Mouse (Mus musculus) Patski (cell line): ENCODE data around the gene Gm17387. TPM values are rescaled to one million over a fixed set of nuclear protein-coding genes. Genes with fewer than 3 reads are reported as not detected.

Experiments
- ATAC-seq: fragments of 100-300 bp; one replicate; pipeline ENCODE4 v1.8.0; 2021
- CTCF ChIA-PET: fragments of 350-600 bp; sonication (Branson Sonifier 250); formaldehyde crosslinking; loops from one replicate; lab custom pipeline; 2022; ENCODE audit warnings: inconsistent platforms; lab: Charles Lee
- POLR2A ChIA-PET: fragments of 350-600 bp; sonication (Branson Sonifier 250); formaldehyde crosslinking; loops from one replicate; lab custom pipeline; 2022; ENCODE audit warnings: antibody characterized with exemption, inconsistent platforms; lab: Charles Lee
- DNase-seq: peaks from one replicate; pipeline ENCODE4 v3.0.0-alpha.2; 2011; ENCODE audit warnings: low read depth, low spot score
- H3K27me3 ChIP-seq: fragments of 371-371 bp; one replicate; pipeline ENCODE4 v1.5.1; 2021
- CTCF ChIP-seq: fragments of 100-300 bp; IDR thresholded peaks from one replicate; pipeline ENCODE4 v1.5.1; 2021
- in situ Hi-C: fragments of 300-500 bp; cut with MboI; formaldehyde crosslinking; loops from 3 replicates; pipeline ENCODE4 v1.11.1; 2018; ENCODE audit warnings: low pct_unique_long_range_greater_than_20kb, mixed read lengths
- polyA plus RNA-seq: library from polyadenylated mRNA; unstranded; gene quantifications from one replicate; pipeline ENCODE4 v1.2.3, GENCODE M21; 2021

The Gm17387 gene
- polyA plus RNA-seq, result not detected

DNA sequence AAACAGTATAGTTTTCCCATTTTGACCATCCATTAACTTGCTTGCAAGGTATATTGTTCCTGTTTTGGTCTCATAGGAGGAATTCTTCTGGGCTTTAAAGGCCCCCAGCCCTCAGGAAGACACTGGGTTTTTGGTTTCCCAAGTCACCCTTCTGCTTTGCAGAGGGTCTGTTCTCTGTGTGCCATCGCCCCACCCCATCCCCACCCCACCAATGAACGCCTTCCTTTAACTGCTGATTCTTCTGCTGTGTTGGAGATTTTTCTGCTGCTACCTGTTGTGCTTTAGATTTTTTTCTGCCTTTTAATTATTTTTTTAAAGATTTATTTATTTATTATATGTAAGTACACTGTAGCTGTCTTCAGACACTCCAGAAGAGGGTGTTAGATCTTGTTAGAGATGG lies at the start of gene Gm17387:
Gene Gm17387 (plus strand): TSS at position 301 of the 400 bp plus-strand sequence.
- in situ Hi-C loops, result no loop called here
- CTCF ChIA-PET, result no interaction called here

DNA sequence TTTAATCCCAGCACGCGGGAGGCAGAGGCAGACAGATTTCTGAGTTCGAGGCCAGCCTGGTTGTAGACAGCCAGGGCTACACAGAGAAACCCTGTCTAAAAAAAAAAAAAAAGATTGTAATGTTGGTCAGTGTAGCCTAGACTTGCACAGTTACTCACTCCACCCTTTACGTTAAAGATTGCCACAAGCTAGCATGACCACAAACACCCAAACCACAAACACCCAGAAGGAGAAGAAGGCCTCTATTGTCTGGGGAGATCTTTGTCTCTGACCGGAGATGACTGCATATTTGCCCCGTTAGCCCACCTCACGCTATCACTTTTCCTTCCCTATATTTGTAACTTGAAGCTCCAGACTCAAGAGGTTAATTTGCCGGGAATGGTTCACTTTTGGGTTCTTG lies 47.2 kb upstream of the Gm17387 start:
- TF ChIP-seq CTCF, result no peak
- in situ Hi-C loops, result no loop called here
- H3K27me3 ChIP-seq, result no peaks in the 10 kb centered on the region
- no peak for ATAC-seq
- ChIA-PET POLR2A (no interaction called here), CTCF (interaction anchor here (0.8 kb wide), 1 partner anchor 67 kb away, joined by 3 read pairs; no protein-coding TSS in a partner anchor)
- DNase-seq, result no peak

More for the DNA sequence above, at the start of gene Gm17387:
- DNase-seq (no peak), ATAC-seq (no peak)
- POLR2A ChIA-PET, result no interaction called here
- H3K27me3 ChIP-seq, result no peaks in the 10 kb centered on the region
- TF ChIP-seq CTCF, result no peak

DNA sequence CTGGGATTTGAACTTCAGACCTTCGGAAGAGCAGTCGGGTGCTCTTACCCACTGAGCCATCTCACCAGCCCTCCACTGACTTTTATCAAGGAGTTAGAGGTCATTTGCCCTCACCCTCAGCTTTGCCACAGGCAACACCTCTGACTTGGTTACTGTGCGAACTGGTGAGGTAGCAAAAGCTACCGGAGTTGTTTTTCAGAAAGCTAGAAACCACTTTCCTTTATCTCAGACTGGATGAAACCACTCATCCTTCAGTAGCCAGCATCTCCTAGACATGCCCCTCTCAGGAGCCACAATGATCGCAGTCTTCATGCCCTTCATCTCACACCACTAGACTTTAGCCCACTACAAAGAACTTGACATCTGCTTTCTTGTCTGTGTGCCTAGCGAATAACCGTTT lies 46.0 kb upstream of the Gm17387 start:
- in situ Hi-C loops, result no loop called here
- TF ChIP-seq CTCF, result no peak
- no peak for DNase-seq
- ATAC-seq, result no peak
- ChIA-PET CTCF (interaction anchor here (2.3 kb wide), 1 partner anchor 24 kb away, joined by 5 read pairs; no protein-coding TSS in a partner anchor), POLR2A (interaction anchor here (0.5 kb wide), 1 partner anchor 128 kb away, joined by 3 read pairs; no protein-coding TSS in a partner anchor)
- H3K27me3 ChIP-seq, result no peaks in the 10 kb centered on the region

DNA sequence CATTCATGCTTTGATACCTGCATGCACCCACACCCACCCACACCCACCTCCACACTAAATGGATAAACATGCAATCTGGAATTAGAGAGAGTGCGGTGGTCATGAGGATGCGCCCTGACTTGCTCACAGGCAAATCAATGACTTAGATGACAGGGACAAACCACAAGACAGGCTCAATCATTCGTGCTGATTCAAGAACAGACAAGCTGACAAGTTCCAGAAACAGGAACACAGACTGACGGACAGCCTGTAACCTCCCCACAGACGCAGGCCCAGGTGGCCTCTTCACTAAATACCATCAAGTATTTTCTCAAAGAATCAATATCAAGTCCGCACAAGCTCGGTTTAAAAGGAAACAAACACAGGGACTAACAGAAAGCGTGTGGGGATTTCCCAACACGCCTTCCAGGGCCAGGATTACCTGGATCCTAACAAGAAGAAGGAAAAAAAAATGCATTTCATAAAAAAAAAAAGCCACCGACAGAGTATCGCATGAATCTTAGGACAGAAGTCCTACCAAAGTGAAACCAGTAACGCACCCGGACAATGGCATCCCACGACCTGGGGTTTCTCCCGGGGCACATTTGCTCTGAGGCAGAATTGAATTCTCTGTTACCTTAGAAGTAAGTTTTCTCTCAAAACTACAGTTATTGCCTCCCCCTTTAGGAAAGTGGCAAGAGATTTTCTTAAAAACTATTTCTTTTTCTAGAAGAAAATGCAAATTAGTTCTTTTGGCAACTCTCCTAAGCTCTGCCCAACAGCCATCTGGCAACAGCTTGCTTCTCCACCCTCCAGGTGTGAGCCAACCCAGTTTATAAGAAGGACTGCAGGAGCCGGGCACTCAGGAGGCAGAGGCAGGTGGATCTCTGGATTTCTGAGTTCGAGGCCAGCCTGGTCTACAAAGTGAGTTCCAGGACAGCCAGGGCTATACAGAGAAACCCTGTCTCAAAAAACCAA lies 41.5 kb upstream of the Gm17387 start:
- ChIA-PET CTCF (no interaction called here), POLR2A (no interaction called here)
- DNase-seq (no peak), ATAC-seq (no peak)
- TF ChIP-seq CTCF, result no peak
- in situ Hi-C loops, result no loop called here
- no peaks in the 10 kb centered on the region for H3K27me3 ChIP-seq

DNA sequence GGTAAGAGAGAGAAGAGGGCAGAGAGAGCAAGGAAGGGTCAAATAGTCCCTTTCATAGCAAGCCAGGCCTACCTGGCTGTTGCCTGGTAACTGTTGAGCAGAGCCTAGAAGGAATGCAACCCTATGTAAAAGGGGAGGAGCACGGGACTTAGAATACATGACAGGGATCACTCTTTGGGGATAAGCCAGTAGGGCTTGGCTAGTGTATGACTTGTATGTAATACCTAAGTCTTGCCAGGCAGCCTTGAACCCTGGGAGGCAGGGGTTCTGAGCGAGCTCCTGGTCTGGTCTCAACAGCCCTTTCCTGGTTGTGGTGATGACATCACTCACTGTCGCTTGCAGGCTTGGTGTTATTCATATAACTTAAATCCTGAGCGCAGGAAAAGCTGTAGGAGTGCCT lies 39.9 kb upstream of the Gm17387 start:
- ATAC-seq, result no peak

DNA sequence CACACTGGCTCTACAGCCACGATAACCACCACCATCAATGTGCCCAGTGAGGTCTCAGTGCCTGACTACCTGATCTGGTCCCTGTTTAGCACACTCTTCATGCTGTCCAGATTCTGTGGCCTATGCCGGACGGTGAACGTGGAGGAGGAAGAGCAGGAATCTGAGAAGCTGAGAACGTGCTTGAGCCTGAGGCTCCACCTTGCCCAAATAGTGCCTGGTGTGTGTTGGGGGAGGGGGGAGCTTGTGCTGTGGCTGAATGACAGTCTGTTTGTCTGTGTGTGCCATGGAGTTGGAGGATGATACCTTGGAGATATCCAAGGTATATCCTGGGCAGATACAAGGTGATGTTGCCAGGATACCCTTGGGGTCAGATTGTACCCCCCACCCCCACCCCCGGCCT lies 38.7 kb upstream of the Gm17387 start:
- in situ Hi-C loops, result no loop called here
- DNase-seq (no peak), ATAC-seq (no peak)
- POLR2A ChIA-PET, result no interaction called here
- CTCF ChIA-PET, result interaction anchor here (1.0 to 1.9 kb wide), 3 partner anchors 19 to 31 kb away, joined by 3 to 5 read pairs (median 3); no protein-coding TSS in a partner anchor
- no peak for TF ChIP-seq CTCF
- no peaks in the 10 kb centered on the region for H3K27me3 ChIP-seq

More for the DNA sequence above, 39.9 kb upstream of the Gm17387 start:
- no peaks in the 10 kb centered on the region for H3K27me3 ChIP-seq
- in situ Hi-C loops, result no loop called here
- CTCF ChIA-PET, result no interaction called here
- DNase-seq, result no peak
- POLR2A ChIA-PET, result no interaction called here
- no peak for TF ChIP-seq CTCF

DNA sequence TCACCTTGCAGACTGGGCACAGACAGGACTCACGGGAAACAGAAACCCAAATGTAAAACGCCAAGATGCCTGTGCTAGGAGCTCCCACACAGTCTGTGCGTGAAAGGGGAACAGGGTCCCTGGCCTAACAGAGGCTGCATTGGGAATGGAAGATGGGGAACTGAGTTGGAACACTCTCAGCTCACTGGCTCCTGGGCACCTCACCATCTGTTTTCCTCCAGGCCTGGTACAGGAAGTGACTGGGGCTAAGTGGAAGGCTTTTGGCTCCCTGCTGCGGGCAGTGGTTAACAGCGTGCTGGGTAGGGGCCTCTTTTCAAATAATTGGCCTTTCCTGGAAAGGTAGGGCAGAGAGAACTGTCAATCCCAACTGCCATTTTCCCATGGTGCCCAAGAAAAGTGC lies 38.3 kb upstream of the Gm17387 start:
- ChIA-PET CTCF (interaction anchor here (1.1 to 1.9 kb wide), 2 partner anchors 18 to 32 kb away, joined by 3 to 5 read pairs; no protein-coding TSS in a partner anchor), POLR2A (no interaction called here)
- TF ChIP-seq CTCF, result no peak
- in situ Hi-C loops, result no loop called here
- H3K27me3 ChIP-seq, result no peaks in the 10 kb centered on the region
- ATAC-seq (no peak), DNase-seq (no peak)

DNA sequence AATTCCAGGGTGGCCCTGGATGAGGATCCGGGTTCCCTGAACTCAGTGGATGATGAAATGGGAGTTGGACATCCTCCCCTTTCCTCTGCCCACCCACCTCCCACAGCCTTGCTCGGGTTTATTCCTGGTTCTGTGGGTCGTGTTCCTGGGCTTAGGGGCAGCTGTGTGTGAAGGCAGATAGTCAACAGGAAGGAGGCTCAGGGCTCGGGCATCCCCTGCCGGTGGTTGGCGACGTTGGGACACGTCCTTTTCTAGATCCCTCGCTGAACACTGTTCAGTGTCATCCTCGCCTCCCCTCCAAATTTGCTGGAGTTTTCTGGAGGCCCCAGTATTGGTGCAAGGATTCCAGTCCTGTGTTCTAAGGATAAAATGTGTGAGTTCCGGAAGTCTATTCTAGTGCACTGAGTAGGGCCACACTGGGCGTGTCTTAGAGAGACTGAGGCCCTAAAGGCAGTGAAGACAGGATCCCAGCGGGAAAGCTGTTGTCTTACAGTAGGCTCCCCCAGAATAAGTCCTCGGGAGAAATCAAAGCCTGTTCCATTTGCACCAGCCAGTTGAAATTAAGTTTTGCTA lies 37.7 kb upstream of the Gm17387 start:
- CTCF ChIA-PET, result interaction anchor here (1.9 kb wide), 1 partner anchor 32 kb away, joined by 5 read pairs; no protein-coding TSS in a partner anchor
- ATAC-seq (no peak), DNase-seq (no peak)
- TF ChIP-seq CTCF, result no peak
- in situ Hi-C loops, result no loop called here
- POLR2A ChIA-PET, result no interaction called here
- no peaks in the 10 kb centered on the region for H3K27me3 ChIP-seq

DNA sequence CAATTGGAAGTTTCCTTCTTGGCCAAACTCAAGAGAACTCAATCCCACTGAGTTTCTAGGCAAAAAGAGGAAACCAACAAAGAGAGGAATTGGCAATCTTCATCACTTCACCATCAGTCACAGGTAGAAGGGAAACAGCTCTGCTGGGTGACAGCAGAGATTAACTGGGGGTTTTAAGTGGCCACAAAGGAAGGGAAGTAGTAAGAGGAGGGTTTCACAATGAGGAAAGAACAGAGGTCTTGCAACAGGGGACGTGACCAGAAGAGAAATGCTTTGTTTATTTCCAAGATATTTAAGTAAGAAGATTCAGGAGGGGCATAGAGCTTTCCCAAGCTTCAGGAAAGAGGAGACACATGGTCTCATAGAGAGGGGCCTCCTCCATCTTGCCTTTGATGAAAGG lies 31.1 kb upstream of the Gm17387 start:
- ATAC-seq, result no peak
- no peaks in the 10 kb centered on the region for H3K27me3 ChIP-seq
- in situ Hi-C loops, result no loop called here
- ChIA-PET POLR2A (no interaction called here), CTCF (no interaction called here)
- no peak for DNase-seq
- TF ChIP-seq CTCF, result no peak

DNA sequence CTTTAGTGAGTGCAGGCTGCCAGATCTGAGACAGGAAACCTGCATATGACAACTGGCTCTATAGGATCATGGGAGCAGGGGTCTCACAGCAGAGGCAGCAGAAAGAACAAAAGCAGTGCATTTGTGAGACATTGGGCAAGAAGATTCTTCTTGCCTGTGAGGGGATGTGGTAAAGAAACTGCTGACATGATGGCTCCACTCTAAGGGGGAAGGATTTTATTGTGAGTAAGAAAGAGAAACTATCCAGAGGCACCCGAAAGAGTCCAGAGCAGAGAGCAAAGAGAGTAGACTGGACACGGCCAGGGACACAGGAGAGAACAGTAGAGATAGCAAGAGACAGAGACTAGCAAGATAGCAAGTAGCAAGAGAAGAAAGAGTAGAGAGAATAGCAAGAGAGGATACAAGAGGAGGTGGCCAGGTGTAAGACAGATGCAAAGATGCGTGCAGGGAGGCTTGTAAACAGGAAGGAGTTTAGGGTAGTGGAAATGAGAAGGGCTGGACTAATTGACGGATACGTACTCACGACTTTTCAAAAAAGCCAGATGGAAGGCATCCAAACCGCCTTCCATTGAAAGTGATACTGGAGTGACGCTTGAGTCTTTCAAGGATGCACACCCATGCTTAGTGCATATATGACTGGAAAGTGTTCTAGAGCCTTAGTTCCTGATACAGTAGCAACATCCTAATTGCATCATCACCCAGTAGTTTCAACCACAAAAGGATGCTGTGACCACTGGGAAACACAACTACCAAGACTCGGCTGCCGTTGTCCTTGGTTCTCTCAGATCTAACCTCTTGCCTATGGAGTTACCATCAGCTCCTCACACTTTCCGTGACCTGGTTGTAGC lies 29.9 kb upstream of the Gm17387 start:
- in situ Hi-C loops, result no loop called here
- ATAC-seq, result no peak
- no peak for DNase-seq
- CTCF ChIA-PET, result no interaction called here
- POLR2A ChIA-PET, result no interaction called here
- no peak for TF ChIP-seq CTCF
- no peaks in the 10 kb centered on the region for H3K27me3 ChIP-seq
